Mouse (Mus musculus) right cerebral cortex, postnatal 10 days (tissue): Measurements from ENCODE around the gene Sec23b.
"Not testable (repeated sequence)": the region's sequence is repeated elsewhere in the genome, so short reads cannot be mapped to it uniquely, and the experiment has no call there.

Experiments used
- DNase-seq, 2 experiments: peaks; one replicate each; pipeline ENCODE4 v3.0.0; 2021; ENCODE audit warnings: low spot score in 2 of 2

Gene Sec23b

GRCm38 (mm10) chr2:144555820-144556552, at the start of gene Sec23b:
Sec23b (plus strand) TSS chr2:144556229.
- DNase-seq = peak; percentile 98 to 99

GRCm38 (mm10) chr2:144514619-144515018, 41.4 kb upstream of the Sec23b start:
- DNase-seq = peak in 1 of 2 experiments; percentile 39

- DNase-seq = no peak
Measured at GRCm38 (mm10) chr2:144519772-144520171, 36.3 kb upstream of the Sec23b start.

GRCm38 (mm10) chr2:144525856-144526255, 30.2 kb upstream of the Sec23b start:
- peak; percentile 37 to 50 for DNase-seq

GRCm38 (mm10) chr2:144526981-144527820, 28.8 kb upstream of the Sec23b start, which contains the start of the genes Dzank1 and Polr3f:
Dzank1 (minus strand) TSS chr2:144527414.
Polr3f (plus strand) TSS chr2:144527718.
- peak; percentile 98 for DNase-seq

GRCm38 (mm10) chr2:144527821-144528174, 28.2 kb upstream of the Sec23b start:
- no peak for DNase-seq

GRCm38 (mm10) chr2:144537123-144537522, 18.9 kb upstream of the Sec23b start:
- no peak for DNase-seq

GRCm38 (mm10) chr2:144541246-144541645, 14.8 kb upstream of the Sec23b start:
- no peak for DNase-seq

- no peak for DNase-seq
Measured at GRCm38 (mm10) chr2:144543670-144544069, 12.4 kb upstream of the Sec23b start.

- DNase-seq = no peak
Measured at GRCm38 (mm10) chr2:144544630-144545029, 11.4 kb upstream of the Sec23b start.

- DNase-seq = no peak
Measured at GRCm38 (mm10) chr2:144545061-144545460, 11.0 kb upstream of the Sec23b start.

- no peak for DNase-seq
Measured at GRCm38 (mm10) chr2:144545481-144545880, 10.5 kb upstream of the Sec23b start.

GRCm38 (mm10) chr2:144547559-144547958, 8.5 kb upstream of the Sec23b start:
- no peak for DNase-seq

- DNase-seq = peak; percentile 82 to 89
Measured at GRCm38 (mm10) chr2:144550529-144550928, 5.5 kb upstream of the Sec23b start, which contains the start of gene Rbbp9. Rbbp9 (minus strand) TSS chr2:144550869.

GRCm38 (mm10) chr2:144553905-144554304, 2.1 kb upstream of the Sec23b start:
- no peak for DNase-seq

- no peak for DNase-seq
Measured at GRCm38 (mm10) chr2:144555286-144555819, 676 bp upstream of the Sec23b start.

GRCm38 (mm10) chr2:144588723-144589122, 32.7 kb downstream of the Sec23b start:
- no peak for DNase-seq

GRCm38 (mm10) chr2:144593036-144593435, 37.0 kb downstream of the Sec23b start:
- DNase-seq = not testable (repeated sequence)

- peak; percentile 89 to 92 for DNase-seq
Measured at GRCm38 (mm10) chr2:144593951-144594651, 38.1 kb downstream of the Sec23b start, which contains the start of gene Smim26. Smim26 (plus strand) TSS chr2:144594054.

- no peak for DNase-seq
Measured at GRCm38 (mm10) chr2:144598006-144598405, 42.0 kb downstream of the Sec23b start.

- DNase-seq = peak; percentile 91 to 92
Measured at GRCm38 (mm10) chr2:144599831-144600687, 44.0 kb downstream of the Sec23b start, which contains the start of gene Dtd1. Dtd1 (plus strand) TSS chr2:144599897.
